Mouse (Mus musculus) spleen, postnatal 14 days (tissue): ENCODE results near the gene Twist1.

Experiments used
- DNase-seq, 2 experiments: peaks; one replicate each; pipeline ENCODE4 v3.0.0; 2021 to 2022; ENCODE audit warnings: low spot score in 2 of 2

The Twist1 gene

DNA sequence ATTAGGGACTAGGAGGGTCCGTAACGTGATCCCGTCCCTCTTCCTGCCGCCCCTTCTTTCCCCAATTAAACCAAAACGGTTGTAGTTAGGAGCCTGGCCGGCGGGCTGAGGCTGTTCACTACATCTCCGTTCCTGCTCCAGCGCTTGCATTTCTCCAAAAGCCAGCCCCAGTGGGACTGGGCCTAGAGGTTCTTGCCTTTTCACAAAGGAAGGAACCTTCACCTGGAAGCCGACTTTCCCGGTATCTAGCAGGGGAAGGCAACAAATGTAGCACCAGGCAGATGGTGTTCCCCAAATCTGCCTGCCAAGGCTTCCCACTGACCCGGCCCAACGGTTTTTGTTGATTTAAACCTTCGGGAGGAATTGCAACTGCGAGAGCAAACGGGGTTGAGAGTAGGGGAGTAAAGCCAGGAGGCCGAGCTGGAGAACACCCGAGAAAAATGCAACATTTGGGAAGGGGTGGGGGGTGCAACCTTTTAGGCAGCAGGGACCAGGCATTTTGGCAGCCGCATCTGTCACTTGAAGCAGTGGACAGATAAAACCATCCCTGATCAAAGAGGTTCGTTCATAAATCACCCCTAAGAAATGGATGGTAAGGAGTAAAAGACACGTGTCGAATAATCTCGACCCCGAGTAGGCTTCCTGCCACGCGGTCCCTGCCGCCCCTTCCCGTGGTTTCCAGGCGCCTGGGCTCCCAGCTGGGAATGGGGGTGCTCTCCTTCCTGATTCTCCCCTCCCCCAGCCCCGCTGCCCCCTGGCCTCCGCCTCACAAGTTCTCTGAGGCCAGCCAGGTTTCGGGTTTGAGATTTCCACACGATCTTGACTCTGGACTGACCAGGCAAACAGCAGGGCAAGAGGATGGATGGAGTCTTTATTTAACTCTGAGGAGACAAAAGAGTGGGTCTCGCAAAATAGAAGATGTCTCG lies 9.3 kb downstream of the Twist1 start:
- DNase-seq: no peak

DNA sequence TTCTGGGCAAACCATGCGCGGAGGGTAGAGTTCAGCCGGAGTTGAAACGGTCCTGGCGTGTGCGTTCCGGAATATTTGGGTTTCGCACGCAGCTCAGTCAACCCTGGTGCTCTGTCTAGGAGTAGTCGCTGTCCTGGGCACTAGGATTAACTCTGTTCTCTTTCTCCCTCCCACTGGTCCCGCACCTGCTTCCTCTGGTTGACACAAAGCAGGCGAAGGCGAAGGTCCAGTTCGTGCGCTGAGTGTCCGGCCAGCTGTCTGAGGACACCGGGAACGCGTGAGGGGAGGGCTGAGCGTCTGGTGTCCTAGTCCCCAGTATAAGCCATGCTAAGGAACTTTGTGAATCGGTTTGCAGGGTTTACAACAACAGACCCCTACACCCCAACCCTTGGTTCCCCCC lies 10.0 kb downstream of the Twist1 start:
- no peak for DNase-seq

DNA sequence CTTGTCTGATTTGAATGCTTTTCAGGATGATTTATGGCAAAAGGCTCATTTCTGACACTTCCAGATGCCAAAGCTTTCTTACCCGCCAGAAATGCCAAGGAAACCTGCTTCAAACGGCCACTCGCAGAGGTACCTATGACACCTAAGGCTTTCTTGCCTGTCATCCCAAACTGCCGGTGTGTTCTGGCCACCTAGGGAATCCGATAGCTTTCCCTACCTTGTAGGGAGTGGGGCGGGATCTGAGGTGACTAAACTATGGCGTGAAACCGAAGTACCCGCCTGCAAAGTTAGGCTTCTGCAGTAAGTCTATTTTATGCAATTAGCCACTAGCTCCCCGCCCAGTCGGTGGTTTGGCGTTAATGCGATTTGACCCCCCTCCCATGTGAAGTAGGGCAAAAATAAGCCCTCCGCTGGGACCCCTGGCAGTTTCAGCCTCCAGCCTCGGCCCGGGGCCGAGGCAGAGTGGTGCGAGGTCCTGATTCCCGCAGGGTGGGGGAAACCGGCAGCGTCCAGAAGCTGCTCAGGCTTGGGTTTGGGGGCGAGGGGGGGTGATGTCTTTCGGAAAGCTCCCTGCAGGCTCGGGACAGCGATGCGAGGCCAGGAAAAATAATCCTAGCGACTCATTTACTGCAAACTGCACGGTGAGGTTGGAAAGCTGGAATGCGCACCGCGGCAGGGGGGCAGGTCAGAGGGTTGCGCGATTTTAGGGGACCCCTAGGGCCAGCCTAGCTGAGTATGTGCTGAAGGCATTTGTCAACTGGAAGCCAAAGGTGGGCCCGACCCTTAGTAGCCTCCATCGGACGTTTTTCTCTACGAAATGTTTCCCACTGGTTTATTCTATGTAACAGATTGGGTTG lies 10.8 kb downstream of the Twist1 start:
- no peak for DNase-seq

DNA sequence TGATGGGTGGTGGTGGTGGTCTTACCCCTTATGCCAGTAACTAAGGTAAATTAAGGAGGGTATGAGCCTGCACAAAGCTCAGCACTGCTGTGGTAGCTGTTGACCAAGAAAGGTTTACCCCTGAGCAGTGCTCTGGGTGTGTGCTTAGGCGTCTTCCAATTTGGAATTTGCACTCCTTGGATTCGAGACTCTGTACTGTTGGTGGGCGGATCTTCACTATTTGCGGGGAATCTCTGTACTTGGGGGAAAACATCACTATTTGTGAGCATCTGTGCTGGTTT lies 11.4 kb downstream of the Twist1 start:
- no peak for DNase-seq

DNA sequence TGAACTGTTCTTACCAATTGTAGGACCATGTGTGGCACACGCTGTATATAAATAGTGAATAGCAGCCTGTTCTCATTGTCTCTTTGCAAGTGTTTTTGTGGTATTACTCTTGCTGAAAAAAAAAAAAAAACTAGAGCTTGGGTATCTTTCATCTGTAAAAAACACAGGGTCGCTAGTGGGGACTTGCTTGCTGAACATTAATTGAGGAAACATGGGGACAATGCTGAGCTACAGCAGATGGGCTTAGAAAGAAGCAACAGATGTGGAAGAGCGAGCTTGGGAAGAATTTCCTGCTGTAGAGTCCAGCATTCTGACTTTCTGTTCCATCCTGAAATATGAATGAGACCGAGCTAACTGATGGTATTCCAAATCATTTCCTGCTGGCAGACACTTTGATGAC lies 22.7 kb downstream of the Twist1 start:
- no peak for DNase-seq

DNA sequence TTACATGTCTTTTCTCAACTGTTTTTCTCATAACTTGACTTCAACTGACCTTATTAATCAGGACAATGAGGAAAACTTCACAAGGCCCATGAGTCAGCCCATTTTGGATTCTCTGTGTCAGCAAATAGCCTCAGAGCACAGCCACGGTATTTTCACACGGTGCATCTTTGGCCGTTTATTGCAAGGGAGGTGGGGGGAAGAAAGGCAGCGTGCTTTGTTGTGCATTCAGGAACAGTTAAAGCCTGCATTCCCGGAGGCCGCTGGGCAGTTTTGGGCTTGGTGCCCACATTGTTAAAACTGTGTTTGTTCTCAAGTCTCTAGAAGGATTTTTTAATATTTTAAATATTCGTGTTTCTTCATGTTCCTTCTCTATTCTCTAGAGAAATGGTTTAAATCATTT lies 24.0 kb downstream of the Twist1 start:
- DNase-seq: no peak

DNA sequence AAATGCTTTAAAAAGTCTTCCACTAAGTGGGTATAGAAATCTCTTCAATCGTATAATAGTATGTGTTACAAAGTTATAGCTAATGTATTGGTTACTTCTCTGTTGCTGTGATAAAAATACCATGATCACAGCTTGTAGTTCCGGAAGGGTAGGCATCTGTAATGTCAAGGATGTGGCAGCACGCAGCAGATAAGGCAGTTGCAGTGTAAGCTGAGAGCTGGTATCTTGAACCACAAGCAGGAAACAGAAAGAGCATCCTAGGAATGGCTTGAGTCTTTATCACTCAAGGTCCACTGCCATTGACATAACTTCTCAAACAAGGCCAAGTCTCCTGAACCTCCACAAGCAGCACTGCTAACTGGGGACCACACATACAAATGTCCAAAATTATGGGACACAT lies 35.7 kb downstream of the Twist1 start:
- DNase-seq: no peak
